Mouse (Mus musculus) midbrain, embryonic 12.5 days (tissue): Measurements from ENCODE around the gene Dock3. TPM values are rescaled to one million over a fixed set of nuclear protein-coding genes. Genes with fewer than 3 reads are reported as not detected.

Experiments
- microRNA-seq: library from miRNA; unstranded; fragments of <30 nt; microRNA quantifications from one replicate; pipeline ENCODE4, GENCODE M21; 2017
- polyA plus RNA-seq: library from polyadenylated mRNA; unstranded; fragments of >200 nt; fragmentation: Nextera tagmentation; extraction: Ambion mirVana; gene quantifications from 2 replicates; pipeline ENCODE4 v1.2.1, GENCODE M21; 2016

The Dock3 gene
- polyA plus RNA-seq, 1 experiment from 2014 or later = 15.3 TPM

Small RNA genes within 50 kb of the gene (microRNA-seq; reads per million reads assigned to microRNA genes)
- gene Gm22238 = not detected

Other genes starting within 250 kb of the Dock3 start
- gene Mapkapk3, start 58.0 kb upstream of the Dock3 start, polyA plus RNA-seq = 2.6 and 3.4 TPM in 2 replicates
- gene Cish, start 64.1 kb upstream of the Dock3 start, polyA plus RNA-seq = 6.6 and 6.8 TPM in 2 replicates
- 13.3 and 14.9 TPM in 2 replicates for gene Hemk1, start 106.4 kb upstream of the Dock3 start, polyA plus RNA-seq
- 3.1 and 4.2 TPM in 2 replicates for gene 6430571L13Rik, start 108.7 kb upstream of the Dock3 start, polyA plus RNA-seq
- gene Cacna2d2, start 167.7 kb upstream of the Dock3 start, polyA plus RNA-seq = 3.7 and 4.1 TPM in 2 replicates